Mouse (Mus musculus) gastrocnemius, postnatal 36 days (tissue): Measurements from ENCODE around the gene Daam1. TPM values are rescaled to one million over a fixed set of nuclear protein-coding genes. Genes with fewer than 3 reads are reported as not detected.

ENCODE experiments used
- DNase-seq, 2 experiments: peaks; one replicate each; pipeline ENCODE4 v3.0.0; 2022
- intact Hi-C: fragments of 180-260 bp; cut with DNase I; formaldehyde crosslinking; loops from one replicate; pipeline ENCODE4 v1.15.1; 2025
- total RNA-seq, 2 experiments: library from RNA; stranded (reverse); gene quantifications; 2 replicates each; pipeline ENCODE4 v1.2.3; 2021

The Daam1 gene
- total RNA-seq, 2 experiments from 2014 or later = 9.7 to 10.6 TPM

- intact Hi-C loops = no loop called here
- peak in 1 of 2 experiments; percentile 36 for DNase-seq
Measured at GRCm38 (mm10) chr12:71888370-71888769, 57.5 kb downstream of the Daam1 start.

GRCm38 (mm10) chr12:71889266-71889665, 58.4 kb downstream of the Daam1 start:
- intact Hi-C loops = no loop called here
- DNase-seq = no peak

- DNase-seq = no peak
- intact Hi-C loops = no loop called here
Measured at GRCm38 (mm10) chr12:71890282-71890681, 59.4 kb downstream of the Daam1 start.

- no peak for DNase-seq
- intact Hi-C loops = no loop called here
Measured at GRCm38 (mm10) chr12:71891729-71892355, 61.0 kb downstream of the Daam1 start.

GRCm38 (mm10) chr12:71892996-71893605, 62.2 kb downstream of the Daam1 start:
- no peak for DNase-seq
- intact Hi-C loops = no loop called here

GRCm38 (mm10) chr12:71898231-71898630, 67.4 kb downstream of the Daam1 start:
- DNase-seq = no peak
- intact Hi-C loops = loop anchor here (5.0 kb wide), 1 partner anchor 51 kb away; no protein-coding TSS in a partner anchor

GRCm38 (mm10) chr12:71898666-71899520, 68.0 kb downstream of the Daam1 start:
- intact Hi-C loops = loop anchor here (5.0 kb wide), 1 partner anchor 52 kb away; no protein-coding TSS in a partner anchor

GRCm38 (mm10) chr12:71899566-71899965, 68.7 kb downstream of the Daam1 start:
- no peak for DNase-seq
- intact Hi-C loops = loop anchor here (5.0 kb wide), 1 partner anchor 52 kb away; no protein-coding TSS in a partner anchor

More at GRCm38 (mm10) chr12:71898666-71899520, 68.0 kb downstream of the Daam1 start:
- DNase-seq = no peak

- DNase-seq = no peak
- intact Hi-C loops = no loop called here
Measured at GRCm38 (mm10) chr12:71901211-71901610, 70.3 kb downstream of the Daam1 start.

GRCm38 (mm10) chr12:71901859-71902258, 71.0 kb downstream of the Daam1 start:
- DNase-seq = no peak
- intact Hi-C loops = no loop called here

GRCm38 (mm10) chr12:71902317-71902716, 71.4 kb downstream of the Daam1 start:
- intact Hi-C loops = no loop called here
- DNase-seq = no peak

- DNase-seq = no peak
- intact Hi-C loops = no loop called here
Measured at GRCm38 (mm10) chr12:71903218-71903617, 72.3 kb downstream of the Daam1 start.

GRCm38 (mm10) chr12:71904310-71904709, 73.4 kb downstream of the Daam1 start:
- intact Hi-C loops = no loop called here
- DNase-seq = no peak

- intact Hi-C loops = loop anchor here (5.0 kb wide), 1 partner anchor 73 kb away; the partner anchor contains the start of gene Daam1
- DNase-seq = no peak
Measured at GRCm38 (mm10) chr12:71904926-71905325, 74.0 kb downstream of the Daam1 start.

GRCm38 (mm10) chr12:71905640-71906320, 74.9 kb downstream of the Daam1 start:
- intact Hi-C loops = loop anchor here (5.0 kb wide), 1 partner anchor 73 kb away; the partner anchor contains the start of gene Daam1
- no peak for DNase-seq

GRCm38 (mm10) chr12:71906582-71907267, 75.8 kb downstream of the Daam1 start:
- DNase-seq = no peak

GRCm38 (mm10) chr12:71908984-71909383, 78.1 kb downstream of the Daam1 start:
- intact Hi-C loops = loop anchor here (5.0 kb wide), 1 partner anchor 77 kb away; the partner anchor contains the start of gene Daam1

More at GRCm38 (mm10) chr12:71906582-71907267, 75.8 kb downstream of the Daam1 start:
- intact Hi-C loops = loop anchor here (5.0 kb wide), 1 partner anchor 74 kb away; the partner anchor contains the start of gene Daam1

GRCm38 (mm10) chr12:71910246-71910645, 79.4 kb downstream of the Daam1 start:
- intact Hi-C loops = no loop called here
- DNase-seq = no peak

More at GRCm38 (mm10) chr12:71908984-71909383, 78.1 kb downstream of the Daam1 start:
- DNase-seq = no peak

GRCm38 (mm10) chr12:71912262-71912661, 81.4 kb downstream of the Daam1 start:
- DNase-seq = no peak
- intact Hi-C loops = no loop called here
